Mouse (Mus musculus) hindbrain, embryonic 12.5 days (tissue): ENCODE measurements around the gene Otud6a. TPM values are rescaled to one million over a fixed set of nuclear protein-coding genes. Genes with fewer than 3 reads are reported as not detected.

ENCODE experiments used
- ATAC-seq: fragments of 200-750 bp; cut with Nextera tagmentation; 2 replicates; pipeline ENCODE4 v1.8.0; 2017; ENCODE audit warnings: moderate TSS enrichment; ENCODE audit not compliant: low FRiP score
- H3K27ac ChIP-seq: fragments of 300-500 bp; sonication (generic); 2 replicates; pipeline ENCODE4 v1.5.1; 2016; ENCODE audit warnings: mild to moderate bottlenecking
- H3K27me3 ChIP-seq: fragments of 300-500 bp; sonication (generic); 2 replicates; pipeline ENCODE4 v1.6.1; 2016; ENCODE audit warnings: mild to moderate bottlenecking
- H3K36me3 ChIP-seq: fragments of 300-500 bp; sonication (generic); 2 replicates; pipeline ENCODE4 v1.6.1; 2016; ENCODE audit warnings: mild to moderate bottlenecking
- H3K4me1 ChIP-seq: fragments of 300-500 bp; sonication (generic); 2 replicates; pipeline ENCODE4 v1.6.1; 2016
- H3K4me2 ChIP-seq: fragments of 300-500 bp; sonication (generic); replicated peaks from 2 replicates; pipeline ENCODE4 v1.6.1; 2016; ENCODE audit warnings: mild to moderate bottlenecking
- H3K4me3 ChIP-seq: fragments of 300-500 bp; sonication (generic); 2 replicates; pipeline ENCODE4 v1.5.1; 2016; ENCODE audit warnings: mild to moderate bottlenecking
- H3K9ac ChIP-seq: fragments of 300-500 bp; sonication (generic); 2 replicates; pipeline ENCODE4 v1.6.1; 2016; ENCODE audit warnings: mild to moderate bottlenecking, moderate library complexity
- H3K9me3 ChIP-seq: fragments of 300-500 bp; sonication (generic); replicated peaks from 2 replicates; pipeline ENCODE4 v1.6.1; 2016; ENCODE audit warnings: mild to moderate bottlenecking
- WGBS: fragments of 180-500 bp; shearing (Covaris S2); methylation state at CpG from one replicate; pipeline ENCODE4 v1.1.7; 2016; 5-methylcytosine and 5-hydroxymethylcytosine counted together
- microRNA counts: library from miRNA; unstranded; fragments of <30 nt; microRNA quantifications from one replicate; lab custom pipeline; 2017
- microRNA-seq: library from miRNA; unstranded; fragments of <30 nt; microRNA quantifications from one replicate; pipeline ENCODE4, GENCODE M21; 2017
- polyA plus RNA-seq: library from polyadenylated mRNA; unstranded; fragments of >200 nt; fragmentation: Nextera tagmentation; extraction: Ambion mirVana; gene quantifications from 2 replicates; pipeline ENCODE4 v1.2.1, GENCODE M21; 2016

Gene Otud6a
- polyA plus RNA-seq, 1 experiment from 2014 or later: not detected

DNA sequence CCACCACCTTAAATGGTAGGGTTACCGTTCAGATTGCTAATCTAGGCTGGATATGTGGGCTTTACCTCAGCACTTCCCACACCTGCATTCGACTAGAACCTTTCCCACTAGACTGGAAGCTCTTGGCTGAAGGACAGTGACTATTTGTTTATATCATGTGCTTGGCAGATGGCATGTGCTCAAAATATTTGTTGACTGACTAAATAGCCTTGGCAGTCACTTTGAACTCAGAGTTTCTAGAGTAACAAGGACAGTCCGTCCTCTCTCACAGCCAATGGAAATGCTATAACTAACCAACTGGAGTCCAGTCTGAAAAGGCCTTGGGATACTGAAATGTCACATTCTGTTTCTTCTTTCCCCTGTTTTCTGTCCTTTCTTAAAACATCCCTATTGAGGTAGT, 42.7 kb downstream of the Otud6a start:
- Histone ChIP-seq H3K27ac (no peak overlapping the region), H3K4me3 (no peak overlapping the region), H3K9ac (no peak overlapping the region), H3K4me2 (no peak overlapping the region), H3K9me3 (no peaks in the 10 kb centered on the region), H3K27me3 (peaks cover 24% of the 10 kb centered on the region), H3K4me1 (no peaks in the 10 kb centered on the region), H3K36me3 (no peaks in the 10 kb centered on the region)
- WGBS: 83% methylated on average over 3 of the region's 3 CpGs
- ATAC-seq: no peak

DNA sequence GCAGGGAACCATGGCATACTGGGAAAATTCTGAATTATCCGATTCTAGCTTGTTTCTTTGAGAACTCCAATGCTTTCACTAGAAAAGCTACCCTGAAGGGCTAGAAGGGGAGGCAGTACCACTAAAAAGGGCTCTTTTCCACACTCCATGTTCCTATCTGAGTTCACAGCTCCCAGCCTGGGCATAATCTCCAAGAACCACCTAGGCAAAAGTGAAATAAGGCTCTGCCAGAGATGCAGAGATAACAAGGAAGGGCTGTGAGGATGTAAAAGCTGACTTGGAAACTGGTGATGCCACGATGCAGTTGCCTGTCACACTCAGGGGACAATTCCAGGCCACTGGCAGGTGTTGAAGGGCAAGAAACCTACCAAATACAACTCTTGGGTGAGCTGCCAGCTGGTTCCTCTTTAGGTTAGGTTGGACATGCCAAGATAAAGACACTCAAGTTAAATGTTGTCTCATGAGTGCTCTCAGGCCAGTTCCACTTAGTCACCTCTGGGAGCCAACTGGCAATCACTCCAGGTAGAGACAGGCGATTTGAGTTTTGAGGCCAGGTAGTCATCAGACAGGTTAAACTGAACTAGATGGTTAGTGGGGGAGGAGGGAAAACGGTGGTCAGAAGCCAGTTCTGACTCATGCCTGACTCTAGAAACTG, 46.9 kb downstream of the Otud6a start:
- H3K4me1 ChIP-seq: no peaks in the 10 kb centered on the region

More for the DNA sequence above, 46.9 kb downstream of the Otud6a start:
- ATAC-seq: no peak
- no peak overlapping the region for H3K27ac ChIP-seq
- H3K9me3 ChIP-seq: no peaks in the 10 kb centered on the region
- H3K4me3 ChIP-seq: no peak overlapping the region
- H3K9ac ChIP-seq: no peak overlapping the region
- 64% methylated on average over 4 of the region's 4 CpGs for WGBS
- H3K36me3 ChIP-seq: no peaks in the 10 kb centered on the region
- no peak overlapping the region for H3K4me2 ChIP-seq
- peaks cover 16% of the 10 kb centered on the region for H3K27me3 ChIP-seq

MicroRNA genes within 50 kb of the gene (microRNA counts, 519-probe panel; counts per million panel counts)
- microRNA mmu-miR-676 (lab: Ali Mortazavi, UCI): 3,501 counts per million, percentile 74 among the panel's probes with 10 or more counts

Small RNAs within 50 kb of the gene (microRNA-seq; reads per million reads assigned to microRNA genes)
- 578 reads per million, percentile 68 among the genes with 10 or more reads in this experiment for gene Mir676

Other genes starting within 250 kb of the Otud6a start
- gene Awat2, start 13.7 kb downstream of the Otud6a start, polyA plus RNA-seq: 0.29 and 0.72 TPM in 2 replicates
- gene Igbp1, start 65.3 kb downstream of the Otud6a start, polyA plus RNA-seq: 30.8 and 31.2 TPM in 2 replicates
- gene Dgat2l6, start 95.8 kb downstream of the Otud6a start, polyA plus RNA-seq: not detected in 2 replicates
- gene Awat1, start 143.2 kb downstream of the Otud6a start, polyA plus RNA-seq: not detected in 2 replicates
- not detected in 2 replicates for gene P2ry4, start 165.9 kb downstream of the Otud6a start, polyA plus RNA-seq
- 0.44 TPM in 1 of 2 replicates, not detected in the other for gene Arr3, start 176.5 kb downstream of the Otud6a start, polyA plus RNA-seq
- gene Kif4, start 196.7 kb downstream of the Otud6a start, polyA plus RNA-seq: 22.9 and 27.0 TPM in 2 replicates
- 119 and 120 TPM in 2 replicates for gene Pdzd11, start 197.6 kb downstream of the Otud6a start, polyA plus RNA-seq